8 mouse cellular contexts compared by ENCODE assay signal in genomic region chr9:21091707-21092320, GRCm38 (mm10). TPM values are rescaled to one million over a fixed set of nuclear protein-coding genes. Genes with fewer than 3 reads are reported as not detected.
DNase-seq lines count a peak whose midpoint lies in the region; ATAC-seq lines count a peak whose summit lies in the region.

TSS of gene Gm38431 (minus strand) at chr9:21091997.
TSS of gene Raver1 (minus strand) at chr9:21092008.

- peaks cover 12% of the 10 kb centered on the region for H3K4me1 ChIP-seq in intestine, embryonic 14.5 days (replicated peaks; ENCODE audit: control insufficient read depth, insufficient read depth, low read length)

- peak within 1 kb of the TSS; percentile 87 for H3K4me3 ChIP-seq in intestine, embryonic 14.5 days (ENCODE audit: low read depth, low read length)

- DNase-seq in adrenal gland, adult 18-20 months (ENCODE audit: low spot score in 2 of 2): peak; percentile 92
- peak; percentile 99 for DNase-seq in embryo, embryonic 11 days
- DNase-seq in gastrocnemius, postnatal 25 days: peak; percentile 98
- peak; percentile 95 for DNase-seq in intestine, embryonic 14.5 days (ENCODE audit: low spot score)
- peak; percentile 98 to 99 for DNase-seq in left cerebral cortex, postnatal 14 days (ENCODE audit: low spot score in 2 of 2)
- DNase-seq in mesoderm, embryonic 11.5 days (ENCODE audit: low read depth, low spot score): peak; percentile 98
- peak; percentile 97 to 98 for DNase-seq in right cerebral cortex, postnatal 36 days (ENCODE audit: low spot score in 2 of 2)
- DNase-seq in yolk sac, embryonic 10.5 days (ENCODE audit: low spot score): peak; percentile 99

- ATAC-seq in intestine, embryonic 14.5 days (replicated peaks; ENCODE audit: low FRiP score, low TSS enrichment, low read depth): peak; percentile 99

- H3K27ac ChIP-seq in intestine, embryonic 14.5 days (ENCODE audit: low read depth): peak within 1 kb of the TSS; percentile 90

- intact Hi-C loops in left cerebral cortex, postnatal 14 days (cut with DNase I): loop anchor here (5.0 kb wide), 2 partner anchors 35 to 60 kb away; partner anchors contain the start of gene Icam5

- peaks cover 32% of the 10 kb centered on the region for H3K36me3 ChIP-seq in intestine, embryonic 14.5 days (ENCODE audit: control insufficient read depth, insufficient read depth, low read length)

- H3K9me3 ChIP-seq in intestine, embryonic 14.5 days (ENCODE audit: control insufficient read depth, low read length): no peaks in the 10 kb centered on the region

- H3K4me2 ChIP-seq in intestine, embryonic 14.5 days (ENCODE audit: low read length): peak within 1 kb of the TSS; percentile 81

- H3K27me3 ChIP-seq in intestine, embryonic 14.5 days (replicated peaks; ENCODE audit: control insufficient read depth, insufficient read depth, low read length): no peaks in the 10 kb centered on the region

- WGBS in intestine, embryonic 14.5 days: under 1% methylated on average over 54 of the region's 54 CpGs

- H3K9ac ChIP-seq in intestine, embryonic 14.5 days (ENCODE audit: low read length): peak within 1 kb of the TSS; percentile 81

RNA-seq across cellular contexts. Expression of gene Gm38431, which starts in this region (rescaled TPM):
- total RNA-seq in adrenal gland, adult 18-20 months (2021): 1 to 10 TPM; 1.8 to 1.9 TPM
- total RNA-seq in gastrocnemius, postnatal 25 days (2021): under 1 TPM; 0.35 to 0.67 TPM
- polyA plus RNA-seq in intestine, embryonic 14.5 days (2014; fragmentation: Nextera tagmentation; extraction: Ambion mirVana): 2.2 and 3.7 TPM in 2 replicates
- total RNA-seq in left cerebral cortex, postnatal 14 days (2021): 1 to 10 TPM; 1.8 to 2.6 TPM

RNA-seq across cellular contexts. Expression of gene Raver1, which starts in this region (rescaled TPM):
- 10 to 100 TPM; 42.9 to 47.1 TPM for total RNA-seq in adrenal gland, adult 18-20 months (2021)
- 10 to 100 TPM; 15.2 to 17.0 TPM for total RNA-seq in gastrocnemius, postnatal 25 days (2021)
- 84.1 and 87.5 TPM in 2 replicates for polyA plus RNA-seq in intestine, embryonic 14.5 days (2014; fragmentation: Nextera tagmentation; extraction: Ambion mirVana)
- total RNA-seq in left cerebral cortex, postnatal 14 days (2021): 10 to 100 TPM; 30.0 to 30.9 TPM

Comparison
In these comparisons a context has a peak if more than half of its experiments do, and no peak if none do; other contexts are left out.
1. Peak in every context shown above with its lines: DNase-seq, ATAC-seq, H3K4me3 ChIP-seq and H3K27ac ChIP-seq.